16 mouse cellular contexts compared by ENCODE assay signal in genomic region chr4:149641400-149641799, GRCm38 (mm10).
"Had no signal": no experiment of that assay in that cellular context is flagged by ENCODE, and none has a peak within 500 bp of the region (broad histone marks: within the 10 kb centered on the region; RNA-seq: fewer than 3 reads in every experiment).

No protein-coding gene starts in this region.

- ATAC-seq: liver, postnatal 0 days had no signal

- H3K27me3 ChIP-seq: limb, embryonic 12.5 days; liver, embryonic 13.5 days; lung, embryonic 15.5 days; neural tube, embryonic 15.5 days had no signal

- DNase-seq: kidney, adult 2 months; kidney, postnatal 25 days; liver; liver, embryonic 13.5 days; lung, postnatal 14 days; midbrain, embryonic 14.5 days; right cerebral cortex, adult 18-20 months; thymus, postnatal 36 days had no signal

- H3K4me3 ChIP-seq: layer of hippocampus, adult 2 months; limb, embryonic 12.5 days; liver, embryonic 13.5 days; lung, embryonic 15.5 days; midbrain, embryonic 10.5 days; myocyte; neural tube, embryonic 15.5 days had no signal

- H3K4me1 ChIP-seq: limb, embryonic 12.5 days; lung, embryonic 15.5 days; neural tube, embryonic 15.5 days had no signal

- H3K4me2 ChIP-seq: limb, embryonic 12.5 days; liver, embryonic 13.5 days; lung, embryonic 15.5 days; neural tube, embryonic 15.5 days had no signal

- H3K36me3 ChIP-seq: liver, embryonic 13.5 days had no signal

- H3K9me3 ChIP-seq: limb, embryonic 12.5 days; liver, embryonic 13.5 days; lung, embryonic 15.5 days; midbrain, embryonic 10.5 days; neural tube, embryonic 15.5 days had no signal

- H3K9ac ChIP-seq: limb, embryonic 12.5 days; liver, embryonic 13.5 days; liver, postnatal 0 days; lung, embryonic 15.5 days; neural tube, embryonic 15.5 days had no signal

- H3K27ac ChIP-seq: layer of hippocampus, adult 2 months; limb, embryonic 12.5 days; liver, embryonic 13.5 days; lung, embryonic 15.5 days; macrophage; neural tube, embryonic 15.5 days had no signal
